Mouse (Mus musculus) heart, adult 2 months (tissue): ENCODE data around the gene Ppp1r32. TPM values are rescaled to one million over a fixed set of nuclear protein-coding genes. Genes with fewer than 3 reads are reported as not detected.
A peak's percentile ranks its signal among the peaks of the same experiment; 100 is the strongest.

Experiments used
- DNase-seq, 2 experiments: peaks; one replicate each; pipeline ENCODE4 v3.0.0; 2021
- H3K27ac ChIP-seq: fragments of 200-600 bp; 2 replicates; pipeline ENCODE4 v1.8.1; 2022
- H3K27me3 ChIP-seq: fragments of 200-500 bp; 2 replicates; pipeline ENCODE4 v1.6.1; 2012; ENCODE audit warnings: mild to moderate bottlenecking, low read length, inconsistent platforms, mixed read lengths; ENCODE audit not compliant: control insufficient read depth, insufficient read depth
- H3K36me3 ChIP-seq: fragments of 200-500 bp; 2 replicates; pipeline ENCODE4 v1.6.1; 2012; ENCODE audit warnings: low read length, inconsistent platforms; ENCODE audit not compliant: control insufficient read depth, insufficient read depth
- H3K4me1 ChIP-seq: fragments of 200-500 bp; 2 replicates; pipeline ENCODE4 v1.6.1; 2011; ENCODE audit warnings: low read length; ENCODE audit not compliant: control insufficient read depth, insufficient read depth
- H3K4me3 ChIP-seq: fragments of 200-600 bp; 2 replicates; pipeline ENCODE4 v1.8.1; 2022
- H3K79me2 ChIP-seq: fragments of 200-500 bp; replicated peaks from 2 replicates; pipeline ENCODE4 v1.6.1; 2012; ENCODE audit warnings: mild to moderate bottlenecking, inconsistent platforms, low read length, moderate library complexity, mixed read lengths; ENCODE audit not compliant: control insufficient read depth, insufficient read depth
- H3K9ac ChIP-seq: fragments of 200-500 bp; 2 replicates; pipeline ENCODE4 v1.6.1; 2012; ENCODE audit warnings: low read depth, mild to moderate bottlenecking, control low read depth, inconsistent platforms, low read length, mixed read lengths
- CTCF ChIP-seq: fragments of 200-600 bp; IDR thresholded peaks from 2 replicates; pipeline ENCODE4 v1.8.1; 2022; ENCODE audit warnings: antibody characterized with exemption, mild to moderate bottlenecking, moderate library complexity
- EP300 ChIP-seq: fragments of 200-500 bp; IDR thresholded peaks from 2 replicates; pipeline ENCODE4 v1.6.1; 2011; ENCODE audit warnings: low read depth, low read length, control low read depth; ENCODE audit not compliant: insufficient read depth
- POLR2A ChIP-seq: fragments of 200-500 bp; IDR thresholded peaks from 2 replicates; pipeline ENCODE4 v1.6.1; 2011; ENCODE audit warnings: mild to moderate bottlenecking, low read depth, low read length, control low read depth; ENCODE audit not compliant: insufficient read depth
- WGBS: fragments of 180-500 bp; shearing (Covaris S2); methylation state at CpG from one replicate; pipeline ENCODE4 v1.1.7; 2018; 5-methylcytosine and 5-hydroxymethylcytosine counted together
- intact Hi-C: fragments of 180-260 bp; cut with DNase I; formaldehyde crosslinking; loops from one replicate; pipeline ENCODE4 v1.15.1; 2025
- polyA plus RNA-seq: library from polyadenylated mRNA; depleted of rRNA; stranded (reverse); fragments of >200 nt; gene quantifications from 2 replicates; pipeline ENCODE4 v1.2.3, GENCODE M21; 2012
- total RNA-seq, 2 experiments: library from RNA; stranded (reverse); gene quantifications; 2 replicates each; pipeline ENCODE4 v1.2.3; 2021

Ppp1r32 gene
- total and polyA plus RNA-seq, 3 experiments, result 0.16 to 1.1 (median 0.29) TPM

- TF ChIP-seq CTCF (no peak), EP300 (no peak), POLR2A (no peak)
- DNase-seq, result no peak
- Histone ChIP-seq H3K4me3 (no peak overlapping the region; the same call in 1 of the 2 replicates), H3K27ac (no peak overlapping the region), H3K4me1 (peaks cover 10% of the 10 kb centered on the region), H3K79me2 (peaks cover 4% of the 10 kb centered on the region; the same call in 1 of the 2 replicates), H3K36me3 (peaks cover 24% of the 10 kb centered on the region), H3K9ac (no peak overlapping the region), H3K27me3 (no peaks in the 10 kb centered on the region)
- WGBS, result 59% methylated on average over 5 of the region's 5 CpGs
- intact Hi-C loops, result loop anchor here (2.0 to 10.0 kb wide), 3 partner anchors 31 to 1481 kb away; partner anchors contain the start of genes Cyb561a3 and Tmem138
Observed at GRCm38 (mm10) chr19:10523483-10524080, 40.9 kb upstream of the Ppp1r32 start.

GRCm38 (mm10) chr19:10521926-10522325 is 39.2 kb upstream of the Ppp1r32 start:
- H3K79me2 ChIP-seq, result peaks cover 1% of the 10 kb centered on the region; the same call in 1 of the 2 replicates
- no peaks in the 10 kb centered on the region for H3K27me3 ChIP-seq
- H3K4me3 ChIP-seq, result no peak overlapping the region
- H3K27ac ChIP-seq, result no peak overlapping the region
- intact Hi-C loops, result loop anchor here (10.0 kb wide), 1 partner anchor 1483 kb away; no protein-coding TSS in a partner anchor
- H3K4me1 ChIP-seq, result peaks cover 6% of the 10 kb centered on the region
- H3K36me3 ChIP-seq, result peaks cover 13% of the 10 kb centered on the region
- H3K9ac ChIP-seq, result no peak overlapping the region
- WGBS, result 44% methylated on average over 1 of the region's 1 CpGs
- DNase-seq, result no peak
- TF ChIP-seq CTCF (no peak), POLR2A (no peak), EP300 (no peak)

DNA sequence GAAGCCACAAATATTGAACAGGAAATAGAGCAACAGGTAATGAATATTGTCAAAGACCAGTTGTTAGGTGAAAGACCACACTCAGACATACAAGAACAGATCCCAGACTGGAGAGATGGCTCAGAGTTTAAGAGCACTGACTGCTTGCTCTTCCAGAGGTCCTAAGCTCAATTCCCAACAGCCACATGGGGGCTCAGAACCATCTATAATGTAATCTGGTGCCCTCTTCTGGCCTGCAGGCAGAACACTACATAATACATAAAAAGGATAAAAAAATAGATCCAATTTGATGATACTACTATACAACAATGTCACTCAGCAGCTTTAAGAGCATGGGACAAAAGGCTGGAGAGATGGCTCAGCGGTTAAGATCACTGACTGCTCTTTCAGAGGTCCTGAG is 37.6 kb upstream of the Ppp1r32 start:
- H3K4me1 ChIP-seq, result no peaks in the 10 kb centered on the region
- H3K27me3 ChIP-seq, result no peaks in the 10 kb centered on the region
- intact Hi-C loops, result loop anchor here (10.0 kb wide), 1 partner anchor 1484 kb away; no protein-coding TSS in a partner anchor
- H3K27ac ChIP-seq, result no peak overlapping the region
- H3K4me3 ChIP-seq, result no peak overlapping the region
- TF ChIP-seq POLR2A (no peak), EP300 (no peak), CTCF (peak; percentile 64)
- peaks cover 1% of the 10 kb centered on the region; the same call in 1 of the 2 replicates for H3K79me2 ChIP-seq
- peaks cover 4% of the 10 kb centered on the region; the same call in 1 of the 2 replicates for H3K36me3 ChIP-seq
- no peak overlapping the region for H3K9ac ChIP-seq
- WGBS, result 55% methylated on average over 1 of the region's 1 CpGs
- no peak for DNase-seq

- WGBS, result 70% methylated on average over 6 of the region's 6 CpGs
- peak in 1 of 2 experiments; percentile 12 for DNase-seq
- H3K4me1 ChIP-seq, result no peaks in the 10 kb centered on the region
- no peak for TF ChIP-seq POLR2A
- no peak for TF ChIP-seq CTCF
- TF ChIP-seq EP300, result no peak
- no peaks in the 10 kb centered on the region for H3K27me3 ChIP-seq
- H3K27ac ChIP-seq, result no peak overlapping the region
- H3K4me3 ChIP-seq, result no peak overlapping the region
- H3K36me3 ChIP-seq, result peaks cover 7% of the 10 kb centered on the region
- no peaks in the 10 kb centered on the region for H3K79me2 ChIP-seq
- intact Hi-C loops, result no loop called here
- H3K9ac ChIP-seq, result no peak overlapping the region
Observed at GRCm38 (mm10) chr19:10510759-10511330, 28.1 kb upstream of the Ppp1r32 start.

DNA sequence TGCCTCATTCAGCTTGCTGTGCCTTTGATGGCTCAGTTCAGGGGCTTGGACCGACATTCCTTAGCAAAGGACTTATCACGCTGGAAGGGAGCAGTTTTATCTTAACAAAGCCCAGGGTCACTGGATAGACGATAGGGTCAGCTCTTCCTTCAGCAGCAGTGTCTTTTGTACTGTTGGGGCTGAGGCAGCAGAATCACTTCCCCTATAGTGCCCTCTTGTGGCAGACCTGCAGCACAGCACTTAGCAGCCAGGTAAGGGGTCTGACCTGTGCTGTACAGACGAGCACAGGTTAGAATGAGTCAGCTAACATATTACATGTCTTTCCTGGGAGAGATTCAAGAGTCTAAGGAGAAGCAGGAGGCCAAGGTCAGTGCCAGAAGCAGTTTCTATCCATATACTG is 19.8 kb upstream of the Ppp1r32 start:
- DNase-seq, result peak in 1 of 2 experiments; percentile 41
- Histone ChIP-seq H3K27me3 (no peaks in the 10 kb centered on the region), H3K27ac (no peak overlapping the region), H3K36me3 (no peaks in the 10 kb centered on the region; the same call in 1 of the 2 replicates), H3K9ac (no peak overlapping the region), H3K4me3 (no peak overlapping the region), H3K4me1 (no peaks in the 10 kb centered on the region), H3K79me2 (no peaks in the 10 kb centered on the region)
- TF ChIP-seq EP300, result peak; percentile 61; the same call in 1 of the 2 replicates
- TF ChIP-seq POLR2A, result no peak
- peak; percentile 95 for TF ChIP-seq CTCF
- intact Hi-C loops, result loop anchor here (1.0 to 5.0 kb wide), 2 partner anchors 169 to 245 kb away; no protein-coding TSS in a partner anchor
- WGBS, result 7% methylated on average over 4 of the region's 4 CpGs

GRCm38 (mm10) chr19:10500581-10500980 is 17.9 kb upstream of the Ppp1r32 start:
- H3K9ac ChIP-seq, result no peak overlapping the region
- 90% methylated on average over 8 of the region's 8 CpGs for WGBS
- H3K27ac ChIP-seq, result no peak overlapping the region
- H3K36me3 ChIP-seq, result no peaks in the 10 kb centered on the region
- no peak for DNase-seq
- intact Hi-C loops, result loop anchor here (5.0 kb wide), 1 partner anchor 243 kb away; no protein-coding TSS in a partner anchor
- no peak for TF ChIP-seq EP300
- no peak for TF ChIP-seq CTCF
- no peak for TF ChIP-seq POLR2A
- H3K79me2 ChIP-seq, result no peaks in the 10 kb centered on the region
- no peaks in the 10 kb centered on the region for H3K4me1 ChIP-seq
- no peak overlapping the region for H3K4me3 ChIP-seq
- no peaks in the 10 kb centered on the region for H3K27me3 ChIP-seq
